8 mouse cellular contexts compared by ENCODE assay signal in genomic region chr12:51708941-51709686, GRCm38 (mm10). TPM values are rescaled to one million over a fixed set of nuclear protein-coding genes. Genes with fewer than 3 reads are reported as not detected.
DNase-seq lines count a peak whose midpoint lies in the region; ATAC-seq and TF ChIP-seq lines count a peak whose summit lies in the region.

No protein-coding gene starts in this region.

- no peaks in the 10 kb centered on the region for H3K27me3 ChIP-seq in heart, embryonic 12.5 days (replicated peaks)

- peak overlapping the region; percentile 29; the same call in 1 of the 2 replicates for H3K27ac ChIP-seq in heart, embryonic 12.5 days (ENCODE audit: poor library complexity, severe bottlenecking)
- H3K27ac ChIP-seq in left cerebral cortex, adult 2 months = peak overlapping the region; percentile 75

- 53% methylated on average over 14 of the region's 14 CpGs for WGBS in heart, embryonic 12.5 days

- H3K4me3 ChIP-seq in heart, embryonic 12.5 days = no peak overlapping the region
- no peak overlapping the region for H3K4me3 ChIP-seq in left cerebral cortex, adult 2 months

- no peak for ATAC-seq in heart, embryonic 12.5 days (ENCODE audit: insufficient number of reproducible peaks, low FRiP score)
- ATAC-seq in erythroid progenitor cell, adult 5-6 weeks (replicated peaks; ENCODE audit: low FRiP score, poor library complexity, severe bottlenecking) = no peak

- H3K4me2 ChIP-seq in heart, embryonic 12.5 days = peak overlapping the region; percentile 10; the same call in 1 of the 2 replicates

- H3K36me3 ChIP-seq in heart, embryonic 12.5 days = no peaks in the 10 kb centered on the region

- intact Hi-C loops in left cerebral cortex, adult 2 months (cut with DNase I) = loop anchor here (1.0 kb wide), 1 partner anchor 17 kb away; no protein-coding TSS in a partner anchor

- peaks cover 46% of the 10 kb centered on the region for H3K4me1 ChIP-seq in heart, embryonic 12.5 days (replicated peaks)

- H3K9me3 ChIP-seq in heart, embryonic 12.5 days (replicated peaks) = no peaks in the 10 kb centered on the region

- no peak for TF ChIP-seq CTCF in left cerebral cortex, adult 2 months (IDR thresholded peaks at IDR 0.05)

- no peak overlapping the region for H3K9ac ChIP-seq in heart, embryonic 12.5 days

- DNase-seq in right cerebral cortex, adult 18-20 months = peak; percentile 92
- DNase-seq in right cerebral cortex, postnatal 4 days = no peak
- DNase-seq in left cerebral cortex, adult 2 months (ENCODE audit: extremely low spot score in 1 of 2, low spot score in 2 of 2) = peak; percentile 69 to 79
- peak; percentile 85 for DNase-seq in telencephalon, adult 2 months (ENCODE audit: low read depth, low spot score)
- no peak for DNase-seq in cerebellum, adult 18-20 months
- no peak for DNase-seq in spleen, postnatal 10 days (ENCODE audit: low spot score in 2 of 2)

RNA-seq across cellular contexts. Expression of gene Strn3, which starts 17.4 kb away (rescaled TPM):
- 54.8 and 58.6 TPM in 2 replicates for polyA plus RNA-seq in heart, embryonic 12.5 days (2016; fragmentation: Nextera tagmentation; extraction: Ambion mirVana)
- 10 to 100 TPM; 87.0 to 90.4 TPM for total RNA-seq in left cerebral cortex, adult 2 months (2021)
- total RNA-seq in erythroid progenitor cell, adult 5-6 weeks (2015; ENCODE audit: low replicate concordance) = 48.3 and 55.8 TPM in 2 replicates
- 60.2 and 84.8 TPM in 2 replicates for total RNA-seq in erythroid progenitor cell, adult 5-6 weeks (2017; ENCODE audit: low replicate concordance)

RNA-seq across cellular contexts. Expression of gene Ap4s1, which starts 18.3 kb away (rescaled TPM):
- 36.3 and 36.6 TPM in 2 replicates for polyA plus RNA-seq in heart, embryonic 12.5 days (2016; fragmentation: Nextera tagmentation; extraction: Ambion mirVana)
- 10 to 100 TPM; 53.3 to 57.9 TPM for total RNA-seq in left cerebral cortex, adult 2 months (2021)
- 2.5 and 13.7 TPM in 2 replicates for total RNA-seq in erythroid progenitor cell, adult 5-6 weeks (2015; ENCODE audit: low replicate concordance)
- 4.4 and 29.4 TPM in 2 replicates for total RNA-seq in erythroid progenitor cell, adult 5-6 weeks (2017; ENCODE audit: low replicate concordance)

Comparison
In these comparisons a context has a peak if more than half of its experiments do, and no peak if none do; other contexts are left out.
1. DNase-seq: peak in right cerebral cortex, adult 18-20 months (single experiment), left cerebral cortex, adult 2 months (2 of 2) and telencephalon, adult 2 months (single experiment); none in right cerebral cortex, postnatal 4 days (single experiment), cerebellum, adult 18-20 months (0 of 2) and spleen, postnatal 10 days (0 of 2).